Mouse (Mus musculus) intestine, postnatal 0 days (tissue): ENCODE measurements at regions not wholly inside any gene's neighbourhood (a gene's known extent, or its start where the extent isn't known, plus 50 kb on each side); places are given as distances from the start of the nearest gene placed in this dataset.
A peak's percentile ranks its signal among the peaks of the same experiment; 100 is the strongest.
"Not testable (repeated sequence)": the region's sequence is repeated elsewhere in the genome, so short reads cannot be mapped to it uniquely, and the experiment has no call there.

ENCODE experiments used
- ATAC-seq: fragments of 200-750 bp; cut with Nextera tagmentation; 2 replicates; pipeline ENCODE4 v1.8.0; 2017; ENCODE audit warnings: mild to moderate bottlenecking, moderate TSS enrichment, moderate library complexity
- H3K27ac ChIP-seq: fragments of 300-500 bp; sonication (generic); 2 replicates; pipeline ENCODE4 v1.5.1; 2014; ENCODE audit warnings: mild to moderate bottlenecking, low read depth, low read length, moderate library complexity
- H3K27me3 ChIP-seq: fragments of 300-500 bp; sonication (generic); replicated peaks from 2 replicates; pipeline ENCODE4 v1.6.1; 2014; ENCODE audit warnings: low read length, mixed read lengths; ENCODE audit not compliant: control insufficient read depth, insufficient read depth
- H3K36me3 ChIP-seq: fragments of 300-500 bp; sonication (generic); 2 replicates; pipeline ENCODE4 v1.6.1; 2014; ENCODE audit warnings: mild to moderate bottlenecking, moderate library complexity; ENCODE audit not compliant: control insufficient read depth, insufficient read depth
- H3K4me1 ChIP-seq: fragments of 300-500 bp; sonication (generic); replicated peaks from 2 replicates; pipeline ENCODE4 v1.6.1; 2014; ENCODE audit warnings: antibody characterized with exemption, low read length, mixed read lengths; ENCODE audit not compliant: control insufficient read depth, insufficient read depth
- H3K4me2 ChIP-seq: fragments of 300-500 bp; sonication (generic); replicated peaks from 2 replicates; pipeline ENCODE4 v1.6.1; 2014; ENCODE audit warnings: low read depth, mild to moderate bottlenecking, moderate library complexity
- H3K4me3 ChIP-seq: fragments of 300-500 bp; sonication (generic); 2 replicates; pipeline ENCODE4 v1.5.1; 2014; ENCODE audit warnings: low read depth, low read length
- H3K9ac ChIP-seq: fragments of 300-500 bp; sonication (generic); 2 replicates; pipeline ENCODE4 v1.6.1; 2014; ENCODE audit warnings: mild to moderate bottlenecking, low read depth, low read length
- H3K9me3 ChIP-seq: fragments of 300-500 bp; sonication (generic); 2 replicates; pipeline ENCODE4 v1.6.1; 2016; ENCODE audit warnings: mixed run types; ENCODE audit not compliant: control insufficient read depth
- CTCF ChIP-seq: sonication (generic); IDR thresholded peaks from 2 replicates; pipeline ENCODE4 v1.5.1; 2016; ENCODE audit warnings: low read depth, mild to moderate bottlenecking, control low read depth, antibody characterized with exemption, moderate library complexity
- WGBS: fragments of 180-500 bp; shearing (Covaris S2); extraction: QIAGEN DNeasy Blood & Tissue Kit; methylation state at CpG from one replicate; pipeline ENCODE4 v1.1.7; 2014; 5-methylcytosine and 5-hydroxymethylcytosine counted together

DNA sequence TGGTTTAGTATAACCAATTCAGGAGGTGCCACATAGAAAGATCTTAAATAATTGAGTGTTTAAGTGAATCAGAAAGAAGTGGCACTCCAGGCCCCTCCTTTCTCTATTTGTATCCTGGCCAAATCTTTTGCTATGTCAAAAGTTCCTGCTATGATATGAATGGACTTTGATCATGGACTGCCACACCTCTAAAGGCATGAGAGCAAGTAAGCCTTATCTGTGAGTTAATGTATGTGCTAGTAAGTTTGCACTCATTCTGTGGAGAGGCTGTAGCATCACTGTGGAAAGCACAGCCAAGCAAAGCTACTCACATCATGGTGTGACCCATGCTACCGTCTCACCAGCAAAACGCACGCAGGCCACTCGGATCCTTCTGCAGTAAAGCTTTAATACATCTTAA is 140.2 kb downstream of the Jrkl start:
- no peaks in the 10 kb centered on the region for H3K27me3 ChIP-seq
- H3K9ac ChIP-seq: no peak overlapping the region
- H3K4me3 ChIP-seq: no peak overlapping the region
- no peak overlapping the region for H3K4me2 ChIP-seq
- H3K4me1 ChIP-seq: no peaks in the 10 kb centered on the region
- ATAC-seq: peak; percentile 81
- H3K36me3 ChIP-seq: no peaks in the 10 kb centered on the region
- H3K27ac ChIP-seq: no peak overlapping the region
- 77% methylated on average over 4 of the region's 4 CpGs for WGBS
- no peak for TF ChIP-seq CTCF
- no peaks in the 10 kb centered on the region for H3K9me3 ChIP-seq

DNA sequence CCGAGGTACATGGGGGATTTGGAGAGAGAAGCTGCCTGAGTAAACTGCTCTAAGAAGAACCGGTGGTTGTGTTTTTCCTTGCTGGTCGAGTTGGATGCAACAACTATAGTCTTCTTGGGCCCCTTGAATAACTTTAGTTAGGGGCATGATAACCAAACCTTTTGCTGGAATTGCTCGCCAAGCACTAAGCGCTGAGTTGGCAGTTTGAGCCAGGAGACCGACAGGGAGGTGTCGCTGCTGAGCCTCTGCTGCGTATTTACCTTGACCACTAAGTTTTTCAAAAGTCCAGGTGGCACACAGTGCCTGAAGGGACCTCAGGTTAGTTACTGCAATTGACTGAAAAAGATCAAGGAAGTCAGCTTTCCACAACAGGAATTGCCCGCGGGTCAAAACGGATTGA is 162.0 kb downstream of the Jrkl start:
- no peak for TF ChIP-seq CTCF
- no peaks in the 10 kb centered on the region for H3K4me1 ChIP-seq
- no peaks in the 10 kb centered on the region for H3K9me3 ChIP-seq
- no peak for ATAC-seq
- no peak overlapping the region for H3K9ac ChIP-seq
- 86% methylated on average over 11 of the region's 11 CpGs for WGBS
- no peaks in the 10 kb centered on the region for H3K27me3 ChIP-seq
- no peak overlapping the region for H3K27ac ChIP-seq
- no peak overlapping the region for H3K4me3 ChIP-seq
- no peak overlapping the region for H3K4me2 ChIP-seq
- H3K36me3 ChIP-seq: no peaks in the 10 kb centered on the region

DNA sequence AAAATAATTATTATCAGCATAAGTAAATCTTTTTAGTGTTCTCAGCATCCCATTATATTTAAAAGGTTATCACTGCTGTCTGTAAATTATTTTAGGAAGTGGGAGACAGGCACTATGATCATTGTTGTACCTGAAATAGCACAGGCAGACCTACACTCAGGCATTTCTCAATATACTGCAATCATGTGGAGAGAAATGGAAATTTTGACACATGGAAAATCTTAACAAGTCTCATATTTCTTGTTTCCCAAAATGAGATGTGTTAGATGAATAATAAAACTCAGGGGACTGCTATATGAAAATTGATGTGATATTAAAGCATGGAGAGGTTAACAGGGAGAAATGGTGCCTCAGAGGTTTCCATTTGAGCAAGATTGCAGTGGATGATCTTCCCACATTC is 196.6 kb downstream of the Jrkl start:
- Histone ChIP-seq H3K4me1 (no peaks in the 10 kb centered on the region), H3K36me3 (no peaks in the 10 kb centered on the region), H3K9ac (no peak overlapping the region), H3K9me3 (no peaks in the 10 kb centered on the region), H3K27me3 (no peaks in the 10 kb centered on the region), H3K4me2 (no peak overlapping the region), H3K4me3 (no peak overlapping the region), H3K27ac (no peak overlapping the region)
- ATAC-seq: no peak
- TF ChIP-seq CTCF: no peak

DNA sequence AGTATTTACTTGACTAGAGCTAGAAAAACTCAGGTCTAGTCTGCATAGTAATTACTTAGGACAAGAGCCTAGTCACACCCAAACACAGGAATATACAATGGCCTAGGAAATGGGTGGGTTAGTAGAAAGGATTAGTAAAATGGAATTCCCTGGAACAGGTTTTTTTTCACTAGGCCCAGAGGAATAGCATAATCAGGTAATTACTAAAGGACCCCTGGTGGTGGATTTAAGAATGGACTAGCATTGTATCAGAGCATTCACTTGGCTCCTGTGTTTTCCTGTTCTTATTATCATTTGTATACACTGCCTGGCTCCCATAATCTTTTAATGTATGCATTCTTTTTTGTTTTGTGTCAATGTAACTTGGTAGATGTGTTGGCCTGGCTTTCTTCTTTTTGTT is 226.6 kb downstream of the Jrkl start:
- H3K4me1 ChIP-seq: no peaks in the 10 kb centered on the region
- ATAC-seq: no peak
- H3K4me3 ChIP-seq: no peak overlapping the region
- no peak for TF ChIP-seq CTCF
- H3K27ac ChIP-seq: no peak overlapping the region
- H3K9me3 ChIP-seq: no peaks in the 10 kb centered on the region
- no peaks in the 10 kb centered on the region for H3K27me3 ChIP-seq
- no peaks in the 10 kb centered on the region for H3K36me3 ChIP-seq
- no peak overlapping the region for H3K9ac ChIP-seq
- H3K4me2 ChIP-seq: no peak overlapping the region

DNA sequence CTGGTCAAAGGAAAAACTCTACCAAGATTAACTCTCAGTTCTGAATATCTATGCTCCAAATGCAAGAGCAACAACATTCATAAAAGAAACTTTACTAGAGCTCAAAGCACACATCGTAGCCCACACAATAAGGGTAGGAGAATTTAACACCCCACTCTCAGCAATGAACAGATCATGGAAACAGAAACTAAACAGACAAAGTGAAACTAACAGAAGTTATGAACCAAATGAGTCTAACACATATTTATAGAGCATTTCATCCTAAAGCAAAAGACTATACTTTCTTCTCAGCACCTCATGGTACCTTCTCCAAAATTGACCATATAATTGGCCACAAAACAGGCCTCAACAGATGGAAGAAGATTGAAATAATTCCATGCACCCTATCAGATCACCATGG is 262.4 kb downstream of the Jrkl start:
- H3K36me3 ChIP-seq, ATAC-seq, H3K9me3 ChIP-seq, H3K4me1 ChIP-seq, H3K27me3 ChIP-seq, H3K4me2 ChIP-seq, H3K4me3 ChIP-seq, H3K9ac ChIP-seq, H3K27ac ChIP-seq: not testable (repeated sequence)
- WGBS: 80% methylated on average over 1 of the region's 1 CpGs

DNA sequence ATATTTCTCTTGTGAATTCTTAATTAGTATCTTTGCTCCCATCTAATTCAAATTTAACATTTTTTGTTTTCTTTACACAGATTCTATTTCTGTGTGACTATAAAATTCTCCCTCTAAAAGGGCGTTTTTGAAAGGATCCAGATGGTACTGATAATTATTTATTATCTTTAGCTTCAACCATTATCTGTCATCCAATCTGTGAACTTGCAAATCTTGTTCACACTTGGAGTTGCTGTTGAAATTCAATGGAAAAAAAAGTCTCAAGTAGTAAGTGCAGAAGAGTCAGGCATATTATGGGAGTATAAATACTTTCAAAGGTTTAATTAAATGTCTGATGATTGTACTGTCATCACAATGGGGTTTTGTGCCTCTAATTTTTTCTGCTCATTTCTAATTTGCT is 272.6 kb downstream of the Jrkl start:
- Histone ChIP-seq H3K9me3 (no peaks in the 10 kb centered on the region), H3K27ac (no peak overlapping the region), H3K36me3 (no peaks in the 10 kb centered on the region), H3K9ac (no peak overlapping the region), H3K27me3 (no peaks in the 10 kb centered on the region), H3K4me3 (no peak overlapping the region), H3K4me1 (no peaks in the 10 kb centered on the region), H3K4me2 (no peak overlapping the region)
- 25% methylated on average over 1 of the region's 1 CpGs for WGBS
- no peak for TF ChIP-seq CTCF
- ATAC-seq: no peak

DNA sequence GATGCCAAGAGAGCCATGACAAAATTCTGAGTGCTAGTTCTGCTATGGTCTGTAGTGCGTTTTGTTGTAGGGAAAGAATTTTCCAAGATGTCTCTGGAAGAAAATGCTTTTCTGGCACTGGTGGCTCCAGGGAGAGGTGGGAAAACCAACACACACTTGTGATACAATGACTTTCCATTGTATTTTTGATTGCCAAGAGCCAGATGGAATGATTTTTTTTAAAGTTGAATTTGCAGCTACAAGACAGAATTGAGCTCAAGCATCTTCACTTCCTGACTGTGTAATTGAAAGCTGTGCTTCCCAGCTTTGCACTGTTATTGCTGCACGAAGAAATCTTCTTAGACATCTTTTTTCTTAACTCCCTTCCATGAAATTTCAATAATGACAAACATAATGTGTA is 285.3 kb downstream of the Jrkl start:
- Histone ChIP-seq H3K36me3 (no peaks in the 10 kb centered on the region), H3K9ac (no peak overlapping the region), H3K27me3 (no peaks in the 10 kb centered on the region), H3K4me2 (no peak overlapping the region), H3K4me1 (no peaks in the 10 kb centered on the region), H3K27ac (no peak overlapping the region), H3K9me3 (no peaks in the 10 kb centered on the region), H3K4me3 (no peak overlapping the region)
- no peak for ATAC-seq
- 62% methylated on average over 2 of the region's 2 CpGs for WGBS
- TF ChIP-seq CTCF: no peak
